Mouse (Mus musculus) spleen, postnatal 14 days (tissue): Measurements from ENCODE around the gene Cln3.

Experiments used
- DNase-seq, 2 experiments: peaks; one replicate each; pipeline ENCODE4 v3.0.0; 2021 to 2022; ENCODE audit warnings: low spot score in 2 of 2

The Cln3 gene

DNA sequence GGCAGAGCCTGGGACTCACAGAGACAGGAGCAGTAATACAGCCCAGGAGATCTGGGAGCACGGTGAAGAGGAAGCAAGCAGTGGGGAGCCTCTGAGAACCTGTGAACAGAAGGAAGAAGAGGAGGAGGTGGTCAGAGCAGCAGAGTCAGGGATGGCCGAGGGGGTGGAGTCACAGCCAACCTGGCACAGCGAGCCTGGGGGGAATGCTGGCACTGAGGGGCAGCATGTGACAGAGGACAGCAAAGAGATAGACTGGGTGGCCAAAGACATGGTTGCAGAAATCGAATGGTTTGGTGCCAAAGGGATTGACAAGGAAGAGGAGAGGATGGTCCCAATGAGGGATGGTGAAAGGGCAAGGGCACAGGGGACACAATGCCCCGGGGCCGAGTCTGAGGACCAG, at the start of gene Cln3:
Gene Cln3, minus strand, starts transcription at position 101 of the 400 bp plus-strand sequence.
- no peak for DNase-seq

DNA sequence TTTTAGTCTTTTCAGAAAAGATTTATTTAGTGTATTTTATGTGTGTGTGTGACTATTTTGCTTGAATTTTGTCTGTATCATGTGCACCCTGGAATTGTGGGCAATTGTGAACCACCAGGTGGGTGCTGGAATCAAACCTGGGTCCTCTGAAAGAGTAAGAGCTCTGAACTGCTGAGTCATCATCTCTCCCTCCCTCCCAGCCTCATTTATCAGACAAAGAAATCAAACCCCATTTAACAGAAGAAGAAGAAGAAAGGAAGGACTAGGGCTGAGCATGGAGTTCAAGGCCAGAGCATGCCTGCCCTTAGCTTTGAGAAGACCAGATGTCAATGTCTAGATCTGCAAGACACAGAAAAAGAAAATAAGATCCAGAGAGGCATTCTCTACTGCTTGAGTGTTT, 49.8 kb upstream of the Cln3 start:
- DNase-seq = no peak

DNA sequence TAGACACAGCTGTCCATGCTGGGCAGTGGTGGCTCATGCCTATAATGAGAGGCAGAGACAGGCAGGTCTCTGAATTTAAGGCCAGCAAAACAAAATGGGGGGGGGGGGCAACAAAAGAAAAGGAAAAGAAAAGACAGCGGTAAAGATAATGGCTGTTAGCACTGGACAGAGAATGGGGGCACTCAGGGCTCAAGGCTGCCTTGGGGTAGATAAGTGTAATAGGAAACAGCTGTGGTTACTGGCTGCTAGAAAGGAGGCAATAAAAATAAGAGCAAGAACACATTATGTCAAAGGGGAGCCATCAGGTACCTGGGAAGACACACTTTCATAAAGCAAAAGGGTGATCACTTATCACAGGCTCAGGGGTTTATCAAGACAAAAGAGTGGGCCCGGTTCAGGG, 46.9 kb upstream of the Cln3 start:
- no peak for DNase-seq

- no peak for DNase-seq
Observed at GRCm38 (mm10) chr7:126630824-126631518, 45.4 kb upstream of the Cln3 start, which contains the start of gene Nupr1. Gene Nupr1 (minus strand): TSS chr7:126630861.

DNA sequence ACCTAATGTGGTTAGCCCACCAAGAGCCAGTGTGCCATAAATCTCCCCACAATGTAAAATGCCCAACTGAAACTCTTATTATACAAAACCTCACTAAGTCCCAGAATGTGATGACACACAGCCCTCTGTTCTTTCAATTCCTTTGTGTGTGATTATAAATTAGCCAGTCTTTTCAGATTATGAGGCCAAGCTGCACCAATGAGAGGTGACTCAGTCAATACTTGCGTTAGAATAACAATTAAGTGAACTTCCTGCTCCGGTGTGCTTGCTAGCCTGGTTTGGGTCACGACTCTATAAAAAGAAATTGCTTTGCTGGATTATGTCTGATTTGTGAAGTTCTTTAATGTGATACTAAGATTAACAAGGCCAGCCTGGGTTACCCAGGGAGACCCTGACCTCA, 44.3 kb upstream of the Cln3 start:
- DNase-seq = no peak

GRCm38 (mm10) chr7:126628111-126628510, 42.5 kb upstream of the Cln3 start:
- no peak for DNase-seq

GRCm38 (mm10) chr7:126625807-126626600, 40.4 kb upstream of the Cln3 start:
- no peak for DNase-seq

GRCm38 (mm10) chr7:126625369-126625768, 39.8 kb upstream of the Cln3 start:
- no peak for DNase-seq

GRCm38 (mm10) chr7:126624774-126625173, 39.2 kb upstream of the Cln3 start:
- no peak for DNase-seq

DNA sequence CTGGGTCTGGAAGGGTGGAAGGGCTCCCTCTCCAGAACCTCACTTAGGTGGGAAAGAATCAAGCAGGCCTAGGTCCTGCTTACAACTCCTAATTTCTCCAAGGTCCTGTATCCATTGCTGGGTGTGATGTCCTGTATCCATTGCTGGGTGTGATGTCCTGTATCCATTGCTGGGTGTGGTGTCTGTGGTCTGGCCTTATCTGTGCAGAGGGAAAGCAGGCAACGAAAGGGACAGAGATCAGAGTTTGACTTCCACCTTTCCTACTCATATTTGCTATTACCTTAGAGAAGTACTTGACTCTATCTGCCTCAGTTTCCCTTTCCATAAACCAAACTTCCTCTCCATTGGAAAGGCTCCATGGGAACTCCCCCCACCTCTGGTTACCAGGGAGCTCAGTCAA, 37.8 kb upstream of the Cln3 start:
- no peak for DNase-seq

DNA sequence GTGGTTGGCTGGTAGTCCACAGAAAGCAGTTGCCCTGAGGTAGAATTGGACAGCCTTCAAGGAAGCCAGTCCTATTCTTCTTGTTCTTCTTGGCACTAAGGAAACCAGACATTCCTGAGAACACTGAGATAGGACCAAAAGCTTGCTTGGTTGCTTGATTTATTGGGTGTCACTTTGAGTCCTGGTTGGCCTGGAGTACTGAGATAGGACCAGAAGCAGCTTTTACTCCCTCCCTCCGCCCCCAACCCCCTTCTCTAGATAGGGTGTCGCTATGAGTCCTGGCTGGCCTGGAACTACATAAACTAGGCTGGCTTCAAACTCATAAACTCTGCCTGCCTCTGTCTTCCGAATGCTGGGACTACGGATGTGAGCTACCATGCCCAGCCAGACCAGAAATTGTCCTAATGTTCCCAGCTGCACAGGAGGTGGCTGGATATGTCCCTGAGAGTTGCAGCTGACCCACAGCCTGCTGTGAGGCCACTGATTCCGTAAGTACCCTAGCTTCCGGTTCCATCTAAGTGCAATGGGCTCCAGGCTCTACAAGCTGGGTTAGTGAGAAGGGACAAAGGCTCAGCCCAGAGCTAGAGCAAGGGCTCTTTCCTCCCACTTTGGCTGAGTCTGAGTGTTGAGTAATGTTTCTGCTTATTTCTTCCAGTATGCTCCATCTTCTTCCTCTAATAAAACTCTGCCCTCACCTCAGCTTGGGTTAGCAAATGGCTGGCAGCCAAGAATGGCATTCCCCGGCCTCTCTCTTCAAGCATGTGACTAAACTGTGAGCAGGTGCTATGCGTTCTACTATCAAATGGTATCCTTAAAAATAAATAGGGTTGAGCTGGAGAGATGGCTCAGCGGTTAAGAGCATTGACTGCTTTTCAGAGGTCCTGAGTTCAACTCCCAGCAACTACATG, 36.1 kb upstream of the Cln3 start:
- no peak for DNase-seq

GRCm38 (mm10) chr7:126619559-126620275, 34.1 kb upstream of the Cln3 start:
- DNase-seq = no peak

- DNase-seq = no peak
Observed at GRCm38 (mm10) chr7:126616707-126617106, 31.1 kb upstream of the Cln3 start.

DNA sequence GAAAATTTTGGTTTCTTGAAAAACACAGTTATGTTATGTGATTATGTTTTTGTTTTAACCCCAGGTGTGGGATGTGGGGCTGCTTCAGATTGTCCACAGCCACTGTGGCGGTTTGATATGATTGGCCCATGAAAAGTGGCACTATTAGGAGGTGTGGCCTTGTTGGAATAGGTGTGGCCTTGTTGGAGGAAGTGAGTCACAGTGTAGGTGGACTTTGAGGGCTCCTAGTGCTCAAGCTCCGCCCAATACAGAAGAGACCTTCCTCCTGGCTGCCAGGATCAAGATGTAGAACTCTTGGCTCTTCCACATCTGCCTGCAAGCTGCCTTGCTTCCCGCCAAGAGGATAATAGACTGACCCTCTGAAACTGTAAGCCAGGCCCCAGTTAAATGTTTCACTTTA, 27.1 kb upstream of the Cln3 start:
- no peak for DNase-seq

DNA sequence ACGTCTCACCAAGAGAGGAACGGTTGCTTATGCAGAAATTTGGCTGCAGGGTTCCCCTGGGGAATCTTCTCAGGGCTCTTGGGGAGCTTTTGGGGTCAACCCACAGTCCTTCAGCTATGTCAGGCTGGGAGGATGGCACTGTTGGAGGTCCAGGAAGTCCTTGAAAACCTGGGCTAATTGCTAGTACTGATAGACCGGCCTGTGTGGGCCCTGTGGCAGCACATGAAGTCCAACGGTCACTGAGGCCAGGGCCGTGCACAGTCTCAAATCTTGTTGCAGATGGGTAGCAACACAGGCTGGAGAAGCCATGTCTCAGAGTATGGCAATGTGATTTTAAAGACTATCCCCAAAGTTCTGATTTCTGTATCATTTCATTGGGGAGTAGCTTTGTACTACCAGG, 22.2 kb upstream of the Cln3 start:
- DNase-seq = no peak

DNA sequence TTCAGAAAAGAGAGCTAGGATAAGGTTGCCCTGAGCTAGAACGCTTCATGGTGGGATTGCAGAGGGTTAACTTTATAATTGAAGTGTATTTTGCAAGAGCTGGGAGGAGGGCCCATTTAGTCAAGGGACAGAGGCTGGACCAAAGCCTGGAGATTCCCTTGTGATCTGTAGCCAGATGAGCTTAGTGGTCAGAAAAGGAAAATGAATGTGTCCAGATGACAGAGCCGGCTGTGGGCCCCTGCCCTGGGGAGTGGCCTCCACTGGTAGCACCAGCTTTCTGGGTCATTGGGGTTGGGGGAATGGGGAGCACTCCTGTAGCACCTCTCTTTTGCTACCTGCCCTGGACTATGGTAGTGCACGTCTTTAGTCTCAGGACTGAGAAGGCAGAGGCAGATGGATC, 21.4 kb upstream of the Cln3 start:
- DNase-seq = no peak

DNA sequence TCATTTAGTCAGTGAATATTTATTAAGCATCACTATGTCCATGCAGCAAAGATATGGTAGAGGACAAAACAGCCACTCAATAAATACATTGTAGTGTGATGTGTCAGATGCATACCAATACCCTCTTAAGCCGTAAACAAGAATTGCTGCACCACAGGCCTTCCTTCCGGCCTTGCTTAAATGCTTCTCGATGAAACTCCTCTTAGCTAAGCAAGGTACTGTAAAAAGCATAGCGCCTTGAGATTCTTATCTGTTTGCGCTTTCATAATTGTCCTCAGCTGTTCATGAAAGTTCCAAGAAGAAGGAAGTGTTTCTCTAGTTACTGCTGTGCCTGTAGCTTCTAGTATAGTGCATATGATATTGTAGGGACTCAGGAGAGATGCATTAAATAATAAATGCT, 21.0 kb upstream of the Cln3 start:
- DNase-seq = no peak

DNA sequence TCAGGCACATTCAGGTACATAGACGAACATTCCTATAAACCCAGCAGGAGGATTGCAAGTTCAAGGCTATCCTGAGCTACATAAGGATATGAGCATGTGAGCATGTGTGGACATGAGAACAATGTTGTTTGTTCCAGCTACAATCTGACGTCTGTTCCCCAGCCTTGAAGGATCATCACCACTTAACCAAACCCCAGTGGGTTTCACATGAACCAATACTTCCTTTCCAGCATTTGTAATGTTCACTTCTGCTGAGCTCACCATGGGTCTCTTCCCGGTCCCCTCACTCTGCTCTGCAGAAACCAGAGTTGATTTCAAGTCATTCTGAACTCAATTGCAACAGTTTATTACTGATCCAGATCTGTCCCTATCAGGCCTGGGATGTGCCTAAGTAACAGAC, 17.0 kb upstream of the Cln3 start:
- DNase-seq = no peak

- DNase-seq = no peak
Observed at GRCm38 (mm10) chr7:126601896-126602295, 16.3 kb upstream of the Cln3 start.

DNA sequence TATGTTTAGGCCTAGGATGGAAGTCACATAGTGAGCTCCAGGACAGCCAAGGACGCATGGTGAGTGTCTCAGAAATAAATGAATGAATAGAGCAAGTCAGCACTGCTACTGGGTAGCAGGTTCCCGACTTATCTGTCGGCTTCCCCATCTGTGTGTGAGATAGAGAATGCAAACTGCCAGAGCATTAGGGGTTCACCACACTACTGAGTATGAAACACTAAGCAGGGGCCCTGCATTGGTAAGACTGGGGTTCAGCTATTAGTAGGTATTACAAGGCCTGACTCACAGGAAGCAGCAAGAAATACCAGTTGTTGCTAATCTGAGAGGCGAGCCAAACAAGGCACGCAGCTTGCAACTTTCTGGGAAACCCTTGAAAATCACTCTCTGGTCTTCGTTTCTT, 13.3 kb upstream of the Cln3 start:
- DNase-seq = no peak

- DNase-seq = no peak
Observed at GRCm38 (mm10) chr7:126596414-126596813, 10.8 kb upstream of the Cln3 start.

DNA sequence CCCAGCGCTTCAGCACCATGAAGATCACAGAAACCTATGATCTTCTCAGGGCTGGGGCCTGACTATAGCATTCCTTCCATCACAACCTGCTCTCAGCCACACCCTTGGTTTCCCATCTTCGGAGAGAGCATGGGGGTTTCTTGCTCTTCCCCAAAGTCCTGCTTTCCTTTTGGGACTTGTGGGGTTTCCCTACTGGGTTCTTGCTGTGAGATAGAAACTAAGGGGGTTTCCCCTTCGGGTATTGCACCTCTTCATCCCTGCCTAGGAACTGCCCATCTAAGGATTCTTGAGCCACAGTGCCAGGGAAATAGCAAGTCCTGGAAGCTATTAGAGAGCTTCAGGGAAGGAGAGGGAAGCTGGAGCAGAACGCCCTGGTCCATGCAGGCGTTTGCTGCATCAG, 10.3 kb upstream of the Cln3 start:
- DNase-seq = no peak
